Mouse (Mus musculus): ENCODE data around the gene Ksr2. TPM values are rescaled to one million over a fixed set of nuclear protein-coding genes. Genes with fewer than 3 reads are reported as not detected.

Ksr2 gene
- total and polyA plus RNA-seq, 3 experiments: not detected

- no peak overlapping the region for H3K27ac ChIP-seq (ENCODE audit: control insufficient read depth, low read depth, low read length)
Measured at GRCm38 (mm10) chr5:117717120-117717519, 303.3 kb downstream of the Ksr2 start.

GRCm38 (mm10) chr5:117723316-117723715, 309.5 kb downstream of the Ksr2 start:
- DNase-seq (ENCODE audit: low read depth, low spot score): no peak
- Histone ChIP-seq H3K4me3 (ENCODE audit: control insufficient read depth in 1 of 2, insufficient read depth in 1 of 2, low read depth in 2 of 2, low read length in 2 of 2) (no peak overlapping the region), H3K9ac (ENCODE audit: control insufficient read depth, low read depth, low read length, poor library complexity, severe bottlenecking) (no peak overlapping the region), H3K36me3 (ENCODE audit: control insufficient read depth in 1 of 2, insufficient read depth in 2 of 2, low read length in 2 of 2) (no peaks in the 10 kb centered on the region), H3K9me3 (replicated peaks; ENCODE audit: insufficient read depth, low read length) (no peaks in the 10 kb centered on the region), H3K79me2 (ENCODE audit: control insufficient read depth, insufficient read depth, low read length, poor library complexity) (no peaks in the 10 kb centered on the region), H3K4me1 (ENCODE audit: control insufficient read depth in 1 of 2, insufficient read depth in 2 of 2, low read length in 2 of 2) (no peaks in the 10 kb centered on the region), H3K27me3 (ENCODE audit: control insufficient read depth in 1 of 2, insufficient read depth in 2 of 2, low read length in 2 of 2) (no peaks in the 10 kb centered on the region), H3K27ac (ENCODE audit: control insufficient read depth, low read depth, low read length) (no peak overlapping the region)
- TF ChIP-seq ZMIZ1 (IDR thresholded peaks at IDR 0.05; ENCODE audit: low read depth, low read length): no peak
- TF ChIP-seq ETS1 (IDR thresholded peaks at IDR 0.05; ENCODE audit: low read depth, low read length): no peak
- no peak for TF ChIP-seq POLR2AphosphoS5 (IDR thresholded peaks at IDR 0.05; ENCODE audit: borderline replicate concordance, low read depth, low read length)
- TF ChIP-seq MAZ (IDR thresholded peaks at IDR 0.05; ENCODE audit: low read depth, low read length): no peak
- no peak for TF ChIP-seq HCFC1 (IDR thresholded peaks at IDR 0.05; ENCODE audit: low read depth, low read length)
- no peak for TF ChIP-seq SMC3 (IDR thresholded peaks at IDR 0.05; ENCODE audit: low read depth, low read length)
- TF ChIP-seq SIN3A (IDR thresholded peaks at IDR 0.05; ENCODE audit: low read length): no peak
- no peak for TF ChIP-seq NRF1 (IDR thresholded peaks at IDR 0.05; ENCODE audit: insufficient read depth, low read depth, low read length, poor library complexity, severe bottlenecking)
- TF ChIP-seq E2F4 (IDR thresholded peaks at IDR 0.05; ENCODE audit: borderline replicate concordance, low read depth, low read length): no peak
- TF ChIP-seq MYB (IDR thresholded peaks at IDR 0.05; ENCODE audit: low read depth, low read length): no peak
- no peak for TF ChIP-seq ZC3H11A (IDR thresholded peaks at IDR 0.05; ENCODE audit: low read depth, low read length)
- no peak for TF ChIP-seq POLR2AphosphoS2 (IDR thresholded peaks at IDR 0.05; ENCODE audit: low read length)
- TF ChIP-seq TAL1 (IDR thresholded peaks at IDR 0.05; ENCODE audit: low read length): no peak
- no peak for TF ChIP-seq RCOR1 (IDR thresholded peaks at IDR 0.05; ENCODE audit: low read depth, low read length)
- TF ChIP-seq TBP (IDR thresholded peaks at IDR 0.05; ENCODE audit: low read depth, low read length): no peak
- no peak for TF ChIP-seq GATA1 (IDR thresholded peaks at IDR 0.05; ENCODE audit: low read depth, low read length)
- no peak for TF ChIP-seq KAT2A (conservative IDR thresholded peaks at IDR 0.05; ENCODE audit: low read depth, low read length)

More at GRCm38 (mm10) chr5:117717120-117717519, 303.3 kb downstream of the Ksr2 start:
- no peak overlapping the region for H3K9ac ChIP-seq (ENCODE audit: control insufficient read depth, low read depth, low read length, poor library complexity, severe bottlenecking)
- H3K27me3 ChIP-seq (ENCODE audit: control insufficient read depth in 1 of 2, insufficient read depth in 2 of 2, low read length in 2 of 2): no peaks in the 10 kb centered on the region
- no peaks in the 10 kb centered on the region for H3K36me3 ChIP-seq (ENCODE audit: control insufficient read depth in 1 of 2, insufficient read depth in 2 of 2, low read length in 2 of 2)
- no peaks in the 10 kb centered on the region for H3K9me3 ChIP-seq (replicated peaks; ENCODE audit: insufficient read depth, low read length)
- no peaks in the 10 kb centered on the region for H3K4me1 ChIP-seq (ENCODE audit: control insufficient read depth in 1 of 2, insufficient read depth in 2 of 2, low read length in 2 of 2)
- no peak overlapping the region for H3K4me3 ChIP-seq (ENCODE audit: control insufficient read depth in 1 of 2, insufficient read depth in 1 of 2, low read depth in 2 of 2, low read length in 2 of 2)
- no peaks in the 10 kb centered on the region for H3K79me2 ChIP-seq (ENCODE audit: control insufficient read depth, insufficient read depth, low read length, poor library complexity)
- TF ChIP-seq E2F4 (IDR thresholded peaks at IDR 0.05; ENCODE audit: borderline replicate concordance, low read depth, low read length) (no peak), ELF1 (IDR thresholded peaks at IDR 0.05; ENCODE audit: low read depth, low read length) (no peak), UBTF (IDR thresholded peaks at IDR 0.05; ENCODE audit: borderline replicate concordance, insufficient read depth, low read depth, low read length) (no peak), USF1 (IDR thresholded peaks at IDR 0.05; ENCODE audit: low read depth, low read length) (no peak), SIN3A (IDR thresholded peaks at IDR 0.05; ENCODE audit: low read length) (no peak), ETS1 (IDR thresholded peaks at IDR 0.05; ENCODE audit: low read depth, low read length) (no peak), GABPA (IDR thresholded peaks at IDR 0.05; ENCODE audit: low read depth, low read length) (no peak), POLR2AphosphoS2 (IDR thresholded peaks at IDR 0.05; ENCODE audit: low read length) (no peak), ZNF384 (IDR thresholded peaks at IDR 0.05; ENCODE audit: low read depth, low read length) (no peak), MYC (IDR thresholded peaks at IDR 0.05; ENCODE audit: low read depth, low read length) (no peak), SMC3 (IDR thresholded peaks at IDR 0.05; ENCODE audit: low read depth, low read length) (no peak), ZKSCAN1 (IDR thresholded peaks at IDR 0.05; ENCODE audit: low read depth, low read length) (no peak), RAD21 (IDR thresholded peaks at IDR 0.05; ENCODE audit: low read depth, low read length) (no peak), ZMIZ1 (IDR thresholded peaks at IDR 0.05; ENCODE audit: low read depth, low read length) (no peak), MAZ (IDR thresholded peaks at IDR 0.05; ENCODE audit: low read depth, low read length) (no peak), EP300 (IDR thresholded peaks at IDR 0.05; ENCODE audit: low read depth in 1 of 2, low read length in 2 of 2) (no peak), TCF12 (IDR thresholded peaks at IDR 0.05; ENCODE audit: low read depth, low read length) (no peak), POLR2A (IDR thresholded peaks at IDR 0.05; ENCODE audit: control insufficient read depth in 1 of 2, insufficient read depth in 1 of 2, low read depth in 1 of 2, low read length in 2 of 2, poor library complexity in 1 of 2) (no peak), KAT2A (conservative IDR thresholded peaks at IDR 0.05; ENCODE audit: low read depth, low read length) (no peak), CHD1 (IDR thresholded peaks at IDR 0.05; ENCODE audit: low read depth, low read length) (no peak)
- no peak for DNase-seq (ENCODE audit: low read depth, low spot score)
